Mouse (Mus musculus) heart, postnatal 36 days (tissue): ENCODE data around the gene Ss18l1. TPM values are rescaled to one million over a fixed set of nuclear protein-coding genes. Genes with fewer than 3 reads are reported as not detected.

Source experiments
- DNase-seq, 2 experiments: peaks; one replicate each; pipeline ENCODE4 v3.0.0; 2021 to 2022
- intact Hi-C: fragments of 180-260 bp; cut with DNase I; formaldehyde crosslinking; loops from one replicate; pipeline ENCODE4 v1.15.1; 2025
- total RNA-seq, 2 experiments: library from RNA; stranded (reverse); gene quantifications; 2 replicates each; pipeline ENCODE4 v1.2.3; 2021

Gene Ss18l1
- total RNA-seq = 1 to 10 TPM; 2.0 to 2.4 TPM

- intact Hi-C loops = loop anchor here (2.0 kb wide), 1 partner anchor 66 kb away; the partner anchor contains the start of gene Taf4
- peak; percentile 87 to 92 for DNase-seq
Observed at GRCm38 (mm10) chr2:180042256-180042857, at the start of gene Ss18l1, which contains the start of gene Psma7. Ss18l1 (plus strand) TSS chr2:180042509. Psma7 (minus strand) TSS chr2:180042433.

GRCm38 (mm10) chr2:179993071-179993470 is 49.2 kb upstream of the Ss18l1 start:
- DNase-seq = no peak
- intact Hi-C loops = no loop called here

- intact Hi-C loops = no loop called here
- DNase-seq = no peak
Observed at GRCm38 (mm10) chr2:179998431-179998830, 43.9 kb upstream of the Ss18l1 start.

- no peak for DNase-seq
- intact Hi-C loops = no loop called here
Observed at GRCm38 (mm10) chr2:180001635-180002034, 40.7 kb upstream of the Ss18l1 start.

- no peak for DNase-seq
- intact Hi-C loops = no loop called here
Observed at GRCm38 (mm10) chr2:180005656-180006351, 36.5 kb upstream of the Ss18l1 start.

- intact Hi-C loops = no loop called here
- no peak for DNase-seq
Observed at GRCm38 (mm10) chr2:180006352-180007017, 35.8 kb upstream of the Ss18l1 start.

- no peak for DNase-seq
Observed at GRCm38 (mm10) chr2:180010686-180011085, 31.6 kb upstream of the Ss18l1 start.

GRCm38 (mm10) chr2:180011370-180011769 is 30.9 kb upstream of the Ss18l1 start:
- intact Hi-C loops = no loop called here
- DNase-seq = no peak

More at GRCm38 (mm10) chr2:180010686-180011085, 31.6 kb upstream of the Ss18l1 start:
- intact Hi-C loops = no loop called here

- intact Hi-C loops = no loop called here
Observed at GRCm38 (mm10) chr2:180013686-180014085, 28.6 kb upstream of the Ss18l1 start.

GRCm38 (mm10) chr2:180017632-180018031 is 24.7 kb upstream of the Ss18l1 start:
- intact Hi-C loops = no loop called here
- DNase-seq = no peak

More at GRCm38 (mm10) chr2:180013686-180014085, 28.6 kb upstream of the Ss18l1 start:
- no peak for DNase-seq

GRCm38 (mm10) chr2:180018573-180018972 is 23.7 kb upstream of the Ss18l1 start:
- intact Hi-C loops = no loop called here
- no peak for DNase-seq

- intact Hi-C loops = no loop called here
- no peak for DNase-seq
Observed at GRCm38 (mm10) chr2:180020091-180020661, 22.1 kb upstream of the Ss18l1 start.

GRCm38 (mm10) chr2:180020919-180021318 is 21.4 kb upstream of the Ss18l1 start:
- intact Hi-C loops = no loop called here
- DNase-seq = no peak

- DNase-seq = no peak
- intact Hi-C loops = no loop called here
Observed at GRCm38 (mm10) chr2:180022751-180023150, 19.6 kb upstream of the Ss18l1 start.

- peak; percentile 98 to 99 for DNase-seq
- intact Hi-C loops = loop anchor here (1.0 kb wide), 1 partner anchor 47 kb away; no protein-coding TSS in a partner anchor
Observed at GRCm38 (mm10) chr2:180024401-180025098, 17.8 kb upstream of the Ss18l1 start, which contains the start of gene Lsm14b. Lsm14b (plus strand) TSS chr2:180024987.

- intact Hi-C loops = no loop called here
- peak in 1 of 2 experiments; percentile 36 for DNase-seq
Observed at GRCm38 (mm10) chr2:180025135-180025860, 17.0 kb upstream of the Ss18l1 start.

GRCm38 (mm10) chr2:180025861-180026200 is 16.5 kb upstream of the Ss18l1 start:
- intact Hi-C loops = loop anchor here (2.0 kb wide), 1 partner anchor 15 kb away; no protein-coding TSS in a partner anchor
- no peak for DNase-seq

GRCm38 (mm10) chr2:180027768-180028167 is 14.5 kb upstream of the Ss18l1 start:
- intact Hi-C loops = loop anchor here (2.0 kb wide), 1 partner anchor 13 kb away; no protein-coding TSS in a partner anchor
- DNase-seq = no peak

GRCm38 (mm10) chr2:180031270-180031669 is 11.0 kb upstream of the Ss18l1 start:
- intact Hi-C loops = no loop called here
- DNase-seq = no peak

GRCm38 (mm10) chr2:180032925-180033324 is 9.4 kb upstream of the Ss18l1 start:
- no peak for DNase-seq

More at GRCm38 (mm10) chr2:180032925-180033324, 9.4 kb upstream of the Ss18l1 start:
- intact Hi-C loops = no loop called here
